Mouse (Mus musculus) v-Abl transformed pro-B cells (cell line): ENCODE data around the gene Polm.

Experiments used
- in situ Hi-C, 2 experiments: fragments of 400-800 bp; cut with MboI; formaldehyde crosslinking; loops; one replicate each; pipeline ENCODE4 v1.15.1; 2025; ENCODE audit not compliant: unreplicated experiment in 2 of 2

Polm gene

DNA sequence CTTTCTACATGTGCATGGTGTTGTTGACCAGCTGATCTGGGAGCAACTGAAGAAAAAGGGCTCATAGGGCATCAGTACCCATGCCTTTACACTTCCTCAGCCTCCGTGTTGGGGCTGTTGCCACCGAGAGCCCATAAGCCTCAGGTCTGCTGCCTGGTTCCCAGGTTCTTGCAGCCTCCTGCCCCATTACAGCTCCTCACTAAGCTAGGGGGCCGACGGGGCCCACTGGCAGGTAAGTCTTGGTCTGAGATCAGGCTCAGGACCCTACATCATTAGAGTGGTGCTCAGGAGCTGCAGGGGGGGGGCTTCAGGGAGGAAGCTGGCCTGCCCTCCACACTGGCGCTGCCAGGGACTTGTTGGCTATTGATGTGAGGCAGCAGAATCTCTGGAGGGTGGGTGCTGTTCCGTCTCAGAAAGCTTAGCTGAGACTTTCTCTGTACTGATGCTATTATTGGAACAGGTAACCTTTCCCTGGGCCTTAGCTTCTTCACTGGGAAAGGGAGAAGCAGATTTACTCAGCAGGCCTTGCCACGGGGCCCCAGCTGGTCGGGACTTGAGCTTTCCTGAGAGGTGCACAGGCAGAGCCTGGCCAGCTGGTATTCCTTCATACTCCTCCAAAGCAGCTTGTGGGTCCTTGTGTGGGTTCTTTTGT, 18.8 kb upstream of the Polm start:
- in situ Hi-C loops = no loop called here

DNA sequence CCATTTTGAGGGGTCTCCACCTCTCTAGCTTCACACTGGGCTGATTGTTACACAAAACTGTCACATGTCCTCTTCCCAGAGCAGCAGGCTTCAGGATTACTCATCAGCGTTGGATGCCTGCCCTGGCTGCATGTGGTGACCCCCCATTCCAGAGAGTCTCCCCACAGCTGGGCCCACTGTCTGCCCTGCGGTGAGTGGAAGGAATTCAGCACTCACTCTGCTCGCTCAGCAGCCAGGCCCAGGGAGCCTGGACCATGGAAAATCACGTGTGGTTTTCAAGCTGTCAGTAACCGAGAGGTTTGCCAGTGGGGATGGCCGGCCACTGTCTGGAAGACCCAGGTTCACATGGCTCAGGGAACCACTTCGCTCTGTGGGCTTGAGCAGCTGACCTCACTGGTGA, 18.1 kb upstream of the Polm start:
- in situ Hi-C loops = no loop called here

DNA sequence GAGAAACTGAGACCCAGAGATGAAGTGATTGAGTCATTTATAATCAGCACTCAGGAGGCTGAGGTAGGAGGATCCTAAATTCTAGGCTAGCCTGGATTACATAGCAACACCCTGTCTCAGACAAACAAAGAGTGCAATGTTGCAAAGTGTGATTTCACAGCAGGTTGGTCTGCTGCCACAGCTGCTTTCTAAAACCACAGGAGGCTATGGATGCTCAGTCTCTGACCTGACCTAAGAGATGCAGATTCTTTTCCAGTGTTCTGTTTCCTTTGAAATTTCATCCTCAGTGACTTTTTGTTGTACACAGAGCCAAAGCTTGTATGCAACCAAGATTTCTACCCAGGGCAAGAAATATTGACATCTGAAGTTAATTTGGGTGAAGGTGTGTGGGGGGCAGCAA, 17.7 kb upstream of the Polm start:
- in situ Hi-C loops = no loop called here

DNA sequence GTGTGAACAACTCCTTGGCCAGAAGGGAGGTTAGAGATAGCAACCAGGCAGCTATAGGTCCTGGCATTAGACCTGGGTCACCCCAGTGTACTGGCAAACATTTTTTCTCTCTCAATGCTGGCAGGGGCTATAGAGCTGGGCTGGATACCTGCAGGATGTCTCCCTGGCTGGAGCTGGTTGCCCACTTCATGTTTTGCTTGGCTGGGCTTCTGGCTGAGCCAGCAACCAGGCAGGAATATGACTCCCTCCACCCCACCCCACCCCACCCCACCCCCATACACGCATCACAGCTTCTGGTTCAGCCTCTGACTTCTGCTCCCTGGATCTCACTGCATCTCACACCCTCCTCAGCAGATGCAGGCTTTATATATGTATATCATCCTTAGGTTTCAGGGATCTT, 14.5 kb upstream of the Polm start:
- in situ Hi-C loops = no loop called here

DNA sequence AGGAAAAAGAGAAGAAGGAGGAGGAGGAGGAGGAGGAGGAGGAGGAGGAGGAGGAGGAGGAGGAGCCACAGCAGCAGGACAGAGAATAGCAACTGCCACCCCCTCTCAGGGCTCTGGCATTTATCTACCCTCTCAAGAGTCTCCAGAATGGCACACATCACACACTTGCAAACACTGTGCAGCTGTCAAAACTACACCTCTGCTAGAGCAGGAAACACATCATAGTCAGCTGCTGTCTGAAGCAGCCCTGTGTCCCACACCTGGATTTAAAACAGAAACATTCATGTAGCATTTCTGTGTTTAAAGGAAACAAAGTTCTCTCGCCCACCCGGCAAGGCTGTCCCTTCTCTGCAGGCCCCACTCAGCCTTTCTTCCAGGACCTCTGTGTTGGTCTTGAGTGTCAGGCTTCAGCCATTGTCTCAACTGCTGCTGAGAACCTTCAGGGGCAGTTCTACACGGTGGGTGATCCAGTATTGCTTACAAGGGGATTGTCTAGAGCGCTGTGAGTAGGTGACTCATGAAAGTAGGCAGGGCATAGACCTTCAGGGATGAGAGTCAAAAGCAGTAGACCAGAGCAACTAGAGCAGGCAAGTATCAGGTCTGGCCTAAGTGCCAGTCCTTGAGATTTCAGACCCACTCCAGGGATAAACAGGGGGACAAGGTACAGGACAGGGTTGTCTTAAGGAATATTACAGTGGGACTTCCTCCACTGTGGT, 13.4 kb upstream of the Polm start:
- in situ Hi-C loops = no loop called here

DNA sequence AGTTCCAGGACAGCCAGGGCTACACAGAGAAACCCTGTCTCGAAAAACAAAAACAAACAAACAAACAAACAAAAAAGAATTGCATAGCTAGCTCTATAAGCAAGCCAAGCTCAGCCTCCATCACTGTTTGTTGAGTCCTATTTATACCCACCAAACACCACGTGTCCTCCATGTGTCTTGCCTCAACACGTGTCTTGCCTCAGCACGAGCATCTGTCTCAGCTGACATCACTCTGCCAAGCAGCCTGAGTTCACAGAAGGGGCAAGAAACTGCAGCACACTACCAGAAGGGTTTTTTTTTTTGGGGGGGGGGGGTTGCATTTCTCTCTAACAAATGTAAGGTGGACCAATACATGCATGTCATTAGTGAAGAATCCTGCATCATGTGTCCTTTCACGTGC, 12.6 kb upstream of the Polm start:
- in situ Hi-C loops = no loop called here

DNA sequence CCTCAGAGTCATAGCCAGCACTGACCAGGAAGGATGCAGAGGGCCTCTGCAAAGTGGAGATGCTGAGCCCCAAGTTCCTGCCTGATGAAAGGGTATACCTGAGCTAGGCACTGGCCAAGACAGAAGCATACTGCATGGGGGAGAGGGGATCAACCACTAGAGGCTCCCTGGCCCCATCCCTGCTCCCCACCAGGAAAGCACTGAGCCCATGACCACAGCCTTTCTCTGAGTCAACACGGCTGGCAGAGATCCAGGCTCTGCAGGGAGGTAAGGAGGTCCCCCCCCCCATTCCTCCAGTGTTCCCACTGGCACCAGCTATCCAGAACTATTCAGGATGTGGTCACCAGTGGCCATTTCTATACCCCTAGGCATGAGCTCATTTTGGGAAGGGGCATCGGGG, 11.5 kb upstream of the Polm start:
- in situ Hi-C loops = no loop called here

DNA sequence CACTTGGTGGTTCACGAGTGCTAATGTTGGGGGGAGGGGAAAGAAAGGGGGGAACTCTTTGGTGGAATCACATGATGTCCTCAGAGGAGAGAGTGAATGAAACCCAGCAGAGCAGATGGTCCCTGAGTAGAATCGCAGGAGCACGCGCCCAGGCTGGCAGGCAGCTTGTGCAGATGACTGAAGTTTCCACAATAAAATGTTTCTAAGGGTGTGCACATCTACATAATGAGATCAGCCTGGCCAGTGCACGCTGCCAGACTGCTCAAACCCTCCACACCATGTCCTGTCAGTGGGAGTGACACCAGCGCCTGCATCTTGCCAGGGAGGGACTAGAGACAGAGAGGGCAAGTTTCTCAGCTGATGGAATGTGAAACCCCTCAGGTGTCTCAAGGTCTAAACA, 10.9 kb upstream of the Polm start:
- in situ Hi-C loops = no loop called here

DNA sequence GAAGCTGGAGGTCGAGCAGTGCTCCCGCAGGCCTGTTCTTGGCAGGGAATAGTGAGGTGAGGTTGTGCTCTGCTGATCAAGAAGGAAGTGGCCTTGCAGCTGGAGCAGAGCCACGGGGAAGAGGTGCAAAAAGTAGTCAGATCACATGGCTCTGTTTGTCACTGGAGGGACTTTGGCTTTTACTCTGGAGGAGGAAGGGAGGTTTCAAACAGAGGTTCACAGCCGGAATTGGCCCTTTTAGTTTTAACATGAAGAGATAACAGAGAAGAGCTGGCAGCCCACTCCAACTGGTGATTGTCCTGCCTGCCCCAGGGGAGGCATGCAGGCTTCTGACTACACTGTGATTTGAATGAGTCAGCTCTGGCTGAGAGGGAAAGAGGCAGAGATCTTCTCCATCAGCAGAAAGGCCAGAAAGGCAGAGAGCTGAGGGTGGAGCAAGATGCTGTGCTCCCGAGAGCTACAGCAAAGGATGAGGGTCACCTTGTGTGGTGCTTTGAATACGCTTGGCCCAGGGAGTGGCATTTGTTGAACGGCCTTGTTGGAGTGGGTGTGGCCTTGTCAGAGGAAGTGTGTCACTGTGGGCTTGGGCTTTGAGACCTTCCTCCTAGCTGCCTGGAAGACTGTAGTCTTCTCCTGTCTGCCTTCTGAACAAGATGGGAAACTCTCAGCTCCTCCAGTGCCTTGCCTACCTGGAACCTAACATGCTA, 9.0 kb upstream of the Polm start:
- in situ Hi-C loops = no loop called here

DNA sequence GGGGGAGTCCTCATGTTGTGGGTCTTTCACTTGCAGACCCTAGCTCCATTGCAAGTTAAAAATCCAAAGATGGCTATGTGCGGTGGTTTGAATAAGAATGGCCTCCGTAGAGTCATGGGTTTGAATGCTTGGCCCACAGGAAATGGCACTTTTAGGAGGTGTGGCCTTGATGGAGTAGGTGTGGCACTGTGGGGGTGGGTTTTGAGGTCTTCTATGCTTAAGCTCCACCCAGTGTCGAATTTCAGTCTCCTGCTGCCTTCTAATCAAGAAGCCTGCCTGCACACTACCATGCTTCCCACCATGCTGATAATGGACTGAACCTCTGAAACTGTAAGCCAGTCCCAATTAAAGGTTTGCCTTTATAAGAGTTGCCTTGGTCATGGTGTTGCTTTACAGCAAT, 5.3 kb upstream of the Polm start:
- in situ Hi-C loops = no loop called here

DNA sequence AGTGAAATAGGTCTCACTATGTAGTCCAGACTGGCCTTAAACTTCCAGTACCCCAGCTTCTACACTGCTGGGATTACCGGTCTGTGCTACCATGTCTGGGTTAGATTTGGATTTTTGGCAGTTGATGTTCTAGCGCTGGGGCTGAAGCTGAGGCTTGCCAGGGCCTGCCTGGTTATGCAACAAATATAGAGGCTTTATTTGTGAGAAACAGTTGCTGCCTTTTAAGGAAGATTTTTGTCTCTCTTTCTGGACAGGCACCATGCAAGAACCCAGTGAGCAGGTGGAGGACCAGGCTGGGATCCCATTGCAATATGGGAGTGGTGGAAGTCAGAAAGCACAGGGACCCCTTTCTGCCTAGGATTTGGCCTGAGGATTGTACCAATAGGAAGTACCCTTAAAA, 3.9 kb upstream of the Polm start:
- in situ Hi-C loops = no loop called here

DNA sequence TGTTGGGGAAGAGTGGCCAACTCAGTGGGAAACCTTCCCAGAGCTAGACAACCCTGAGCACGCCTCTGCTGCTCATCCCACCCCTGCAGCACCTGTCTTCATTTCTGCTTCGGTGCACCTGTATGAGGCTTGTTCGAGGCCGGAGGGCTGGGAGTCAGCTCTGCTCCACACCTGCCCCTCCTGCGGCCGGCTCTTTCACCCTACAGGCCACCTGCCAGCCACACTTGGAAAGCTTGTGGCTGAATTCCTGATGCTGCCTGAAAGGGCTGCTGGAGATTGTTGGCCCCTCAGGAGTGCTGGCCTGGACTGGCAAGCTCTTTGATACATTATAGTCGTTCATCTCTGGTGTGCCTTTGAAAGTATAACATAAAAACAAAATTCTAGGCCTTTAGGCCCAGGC, 2.5 kb upstream of the Polm start:
- in situ Hi-C loops = no loop called here

DNA sequence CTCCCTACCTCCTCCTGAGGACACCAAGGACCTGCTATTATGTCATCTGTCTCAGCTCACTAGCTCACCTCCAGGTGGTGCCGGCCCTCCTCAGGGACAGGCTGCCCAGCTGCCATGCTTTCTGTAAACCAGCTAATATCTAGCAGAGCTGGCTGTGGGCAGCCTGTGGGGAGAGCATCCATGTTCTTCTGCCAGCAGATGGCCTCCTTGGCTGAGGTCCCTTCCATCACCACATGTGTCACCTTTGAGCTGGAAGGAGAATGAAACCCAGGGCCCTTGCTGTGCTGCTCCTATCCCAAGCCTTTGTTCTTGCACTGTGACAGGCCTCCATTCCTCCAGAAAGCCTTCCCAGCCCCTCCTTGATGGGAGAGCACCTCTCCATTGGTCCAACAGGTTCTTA, 1.7 kb downstream of the Polm start:
- in situ Hi-C loops = loop anchor here in 1 of 2 experiments (5.0 kb wide), 1 partner anchor 41 kb away; the partner anchor contains the start of gene Pold2

DNA sequence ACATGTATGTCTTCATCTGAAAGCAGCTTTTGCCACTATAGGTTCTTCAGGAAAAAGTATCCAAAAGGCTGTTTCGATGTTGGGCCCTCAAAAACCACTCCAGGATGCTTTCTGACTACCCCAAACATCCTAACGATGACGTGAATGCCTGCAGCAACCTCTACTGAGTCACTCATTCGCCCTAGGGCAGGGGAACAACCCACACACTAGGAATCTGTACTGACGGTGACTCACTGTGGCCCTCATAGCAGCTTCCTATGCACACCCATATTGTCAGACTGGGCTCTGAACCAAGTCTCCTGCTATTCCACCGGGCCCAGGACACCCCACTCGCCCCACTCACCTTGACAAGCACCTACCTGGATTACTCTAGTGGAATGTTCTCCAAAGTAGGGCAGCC, 2.8 kb downstream of the Polm start:
- in situ Hi-C loops = loop anchor here in 1 of 2 experiments (5.0 kb wide), 1 partner anchor 42 kb away; the partner anchor contains the start of gene Pold2

DNA sequence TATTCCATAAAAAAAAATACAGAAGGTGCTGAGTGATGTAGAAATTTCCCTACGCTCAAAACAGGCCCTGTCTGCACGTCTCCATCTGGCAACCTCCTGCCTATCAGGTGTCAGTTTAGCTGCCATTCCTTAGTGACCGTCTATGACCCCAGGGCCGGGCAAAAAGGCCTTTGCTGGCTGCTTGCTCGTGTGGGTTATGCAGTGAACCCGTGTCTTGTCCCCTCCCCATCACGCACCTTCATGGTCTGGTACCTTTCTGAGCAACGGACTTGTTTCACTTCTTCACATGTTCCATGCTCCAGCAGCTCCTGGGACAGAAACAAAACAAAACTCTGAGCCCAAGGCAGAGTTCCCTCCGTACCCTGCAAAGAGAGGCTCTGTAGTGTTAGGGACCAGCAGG, 3.3 kb downstream of the Polm start:
- in situ Hi-C loops = loop anchor here in 1 of 2 experiments (5.0 kb wide), 1 partner anchor 47 kb away; the partner anchor contains the start of gene Dbnl

DNA sequence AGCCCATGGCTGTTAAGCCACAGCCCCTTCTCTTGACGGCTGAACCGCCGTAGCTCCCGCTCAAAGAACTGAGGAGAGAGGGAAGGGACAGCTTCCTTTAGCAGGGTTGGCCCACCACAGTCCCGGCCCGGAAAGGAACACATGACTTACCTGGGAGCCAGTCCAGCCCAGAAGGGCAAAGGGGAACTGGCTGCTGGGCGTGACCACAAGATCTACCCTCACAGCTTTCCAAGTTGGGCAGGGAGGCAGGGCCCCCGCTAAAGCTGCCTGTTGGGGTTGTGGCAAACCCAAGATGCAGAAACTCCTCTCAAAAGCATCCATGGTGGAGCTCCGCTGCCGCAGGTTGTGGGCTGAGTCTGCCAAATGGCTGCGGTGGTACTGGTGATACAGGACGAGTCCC, 8.5 kb downstream of the Polm start:
- in situ Hi-C loops = no loop called here

DNA sequence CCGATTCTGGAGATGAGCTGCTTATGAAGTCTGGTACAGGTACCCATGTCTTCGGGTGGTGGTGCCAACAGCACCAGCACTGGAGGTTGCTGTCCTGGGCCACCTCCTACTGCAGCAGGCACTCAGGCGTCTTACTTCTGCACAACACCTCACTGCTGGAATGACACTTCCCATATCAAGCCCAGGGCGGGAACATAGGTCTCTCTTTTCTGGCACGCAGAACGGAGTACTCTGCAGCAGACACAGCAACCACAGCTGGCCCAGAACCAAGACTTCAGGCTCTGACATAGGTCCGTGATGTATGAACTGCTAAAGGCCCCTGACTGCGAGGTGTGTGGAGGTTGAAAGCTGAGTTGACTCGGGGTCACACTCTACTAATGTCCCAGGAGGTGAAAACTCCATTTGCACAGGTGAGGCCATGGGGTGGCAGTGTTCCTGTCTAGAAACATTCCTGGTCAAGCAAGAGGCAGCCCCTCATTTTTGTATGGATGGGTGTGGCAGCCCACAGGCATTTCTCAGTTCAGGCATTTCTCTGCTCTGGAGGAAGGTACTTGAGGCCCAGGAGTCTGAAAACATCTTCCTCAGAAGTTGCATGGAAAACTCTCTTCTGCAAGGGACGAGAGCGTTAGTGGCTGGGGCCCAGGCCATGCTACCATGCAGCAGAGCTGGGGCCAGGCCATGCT, 9.2 kb downstream of the Polm start:
- in situ Hi-C loops = no loop called here

DNA sequence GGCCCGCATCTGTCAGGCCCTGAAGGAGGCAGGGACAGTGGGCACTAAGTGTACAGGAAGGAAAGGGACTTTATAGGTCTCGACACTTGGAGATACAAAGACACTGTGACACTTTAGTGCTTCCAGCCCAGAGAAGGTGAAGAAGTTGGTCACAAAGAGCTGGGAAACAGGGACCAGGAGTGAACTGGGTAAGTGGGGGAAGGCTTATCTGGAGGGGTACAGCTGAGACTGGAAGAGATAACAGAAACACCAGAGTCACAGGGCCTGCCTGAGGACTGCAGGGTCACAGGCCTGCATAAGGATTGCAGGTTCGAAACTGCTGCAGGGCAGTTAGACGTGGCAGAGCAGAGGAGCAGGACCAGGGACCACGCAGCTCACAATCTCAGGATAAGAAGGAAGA, 9.9 kb downstream of the Polm start:
- in situ Hi-C loops = no loop called here

DNA sequence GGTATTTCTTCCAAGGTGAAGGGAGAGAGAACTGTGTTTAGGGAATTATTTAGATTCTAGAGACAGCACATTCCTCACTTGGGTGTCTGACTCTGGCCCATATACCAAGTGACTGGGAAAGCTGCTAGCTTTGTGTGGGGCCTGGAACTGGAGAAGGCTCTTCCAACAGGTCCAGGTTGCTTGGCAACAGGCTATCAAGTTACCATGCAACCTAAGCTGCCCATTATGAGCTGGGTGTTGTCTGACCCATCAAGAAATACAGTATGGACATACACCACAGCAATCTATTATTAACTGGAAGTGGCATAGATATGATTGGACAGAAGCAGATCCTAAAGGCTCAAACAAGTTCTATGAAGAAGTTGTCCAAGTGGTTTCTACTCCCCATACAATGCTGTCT, 12.4 kb downstream of the Polm start:
- in situ Hi-C loops = no loop called here

DNA sequence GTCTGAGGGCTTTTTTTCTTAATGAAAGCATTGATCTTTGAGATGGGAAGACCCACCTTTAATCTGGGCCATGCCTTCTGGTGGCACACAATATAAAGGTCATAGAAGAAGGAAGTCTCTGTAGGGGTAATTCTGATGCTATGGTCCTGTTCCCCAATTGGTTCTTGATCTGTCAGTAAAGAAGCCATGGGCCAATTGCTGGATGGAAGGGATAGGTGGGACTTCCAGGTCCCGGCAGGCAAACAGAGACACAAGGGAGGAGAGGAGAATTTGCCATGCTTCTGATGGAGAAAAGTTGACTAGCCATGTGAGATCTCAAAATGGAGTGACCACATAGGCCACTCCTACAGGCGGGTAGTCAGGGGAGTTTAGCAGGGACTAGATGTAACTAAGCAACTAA, 18.6 kb downstream of the Polm start:
- in situ Hi-C loops = no loop called here

DNA sequence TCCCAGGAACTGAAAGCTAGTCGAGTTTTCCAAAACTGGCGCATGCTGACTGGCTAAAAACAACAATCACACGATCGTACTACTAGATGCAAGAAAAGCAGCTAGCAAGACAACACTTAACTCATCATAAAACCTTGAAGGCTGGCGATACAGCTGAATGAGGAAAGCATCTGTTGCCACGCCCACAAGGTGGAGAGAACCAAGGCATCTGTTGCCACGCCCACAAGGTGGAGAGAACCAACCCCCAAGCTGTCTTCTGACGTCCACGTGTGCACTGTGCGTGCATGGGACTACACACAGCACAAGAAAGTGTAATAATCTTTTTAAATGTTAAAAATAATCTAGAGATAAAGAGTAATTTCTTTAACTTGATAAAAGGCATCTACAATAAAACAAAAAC, 24.4 kb downstream of the Polm start:
- in situ Hi-C loops = no loop called here
